Mouse (Mus musculus) heart, embryonic 10.5 days (tissue): Measurements from ENCODE around the gene Tnfsf14. TPM values are rescaled to one million over a fixed set of nuclear protein-coding genes. Genes with fewer than 3 reads are reported as not detected.

Experiments
- DNase-seq: peaks from one replicate; pipeline ENCODE4 v3.0.0-alpha.2; 2017; ENCODE audit warnings: low spot score
- H3K27ac ChIP-seq: fragments of 300-500 bp; sonication (generic); 2 replicates; pipeline ENCODE4 v1.5.1; 2016; ENCODE audit warnings: mild to moderate bottlenecking
- H3K27me3 ChIP-seq: fragments of 300-500 bp; sonication (generic); 2 replicates; pipeline ENCODE4 v1.6.1; 2016; ENCODE audit warnings: mild to moderate bottlenecking; ENCODE audit not compliant: poor library complexity, insufficient read depth, severe bottlenecking
- H3K36me3 ChIP-seq: fragments of 300-500 bp; sonication (generic); 2 replicates; pipeline ENCODE4 v1.6.1; 2016; ENCODE audit warnings: mild to moderate bottlenecking, moderate library complexity
- H3K4me1 ChIP-seq: fragments of 300-500 bp; sonication (generic); 2 replicates; pipeline ENCODE4 v1.6.1; 2016; ENCODE audit warnings: mild to moderate bottlenecking
- H3K4me3 ChIP-seq: fragments of 300-500 bp; sonication (generic); 2 replicates; pipeline ENCODE4 v1.5.1; 2016; ENCODE audit warnings: mild to moderate bottlenecking, moderate library complexity
- H3K9me3 ChIP-seq: fragments of 300-500 bp; sonication (generic); 2 replicates; pipeline ENCODE4 v1.6.1; 2016; ENCODE audit warnings: mild to moderate bottlenecking, moderate library complexity
- WGBS: fragments of 180-500 bp; shearing (Covaris S2); methylation state at CpG from one replicate; pipeline ENCODE4 v1.1.7; 2016; 5-methylcytosine and 5-hydroxymethylcytosine counted together
- polyA plus RNA-seq: library from polyadenylated mRNA; unstranded; fragments of >200 nt; fragmentation: Nextera tagmentation; extraction: Ambion mirVana; gene quantifications from 2 replicates; pipeline ENCODE4 v1.2.1, GENCODE M21; 2016

Gene Tnfsf14
- 0.27 and 0.28 TPM in 2 replicates for polyA plus RNA-seq

DNA sequence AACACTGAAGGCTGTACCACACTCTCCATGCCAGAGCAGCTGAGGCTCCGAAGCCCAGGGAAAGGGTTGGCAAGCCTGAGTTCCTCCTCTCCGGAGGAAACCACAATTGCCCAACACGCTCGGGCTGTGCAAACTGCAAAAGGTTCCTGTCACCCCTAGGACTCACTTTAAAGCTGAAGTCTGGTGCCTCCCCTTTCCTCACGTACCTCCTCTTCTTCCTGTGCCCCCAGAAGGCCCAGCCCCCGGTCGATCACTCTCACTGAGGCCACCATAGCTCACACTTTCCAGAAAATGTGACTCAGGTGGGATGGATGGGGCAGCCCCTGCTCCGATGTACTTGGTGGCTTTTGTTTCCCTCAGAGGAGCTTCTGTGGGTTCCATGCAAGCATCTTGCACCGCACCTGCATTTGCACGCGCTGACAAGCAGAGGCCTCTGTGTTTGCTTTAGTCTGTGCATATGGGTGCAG, at the start of gene Tnfsf14:
TSS of gene Tnfsf14 (minus strand) at position 137 of the 467 bp plus-strand sequence.
- Histone ChIP-seq H3K27ac (no peak within 1 kb of the TSS), H3K27me3 (no peaks in the 10 kb centered on the region), H3K4me3 (no peak within 1 kb of the TSS), H3K4me1 (no peaks in the 10 kb centered on the region), H3K9me3 (no peaks in the 10 kb centered on the region), H3K36me3 (no peaks in the 10 kb centered on the region)
- WGBS = 74% methylated on average over 11 of the region's 11 CpGs
- DNase-seq = no peak

DNA sequence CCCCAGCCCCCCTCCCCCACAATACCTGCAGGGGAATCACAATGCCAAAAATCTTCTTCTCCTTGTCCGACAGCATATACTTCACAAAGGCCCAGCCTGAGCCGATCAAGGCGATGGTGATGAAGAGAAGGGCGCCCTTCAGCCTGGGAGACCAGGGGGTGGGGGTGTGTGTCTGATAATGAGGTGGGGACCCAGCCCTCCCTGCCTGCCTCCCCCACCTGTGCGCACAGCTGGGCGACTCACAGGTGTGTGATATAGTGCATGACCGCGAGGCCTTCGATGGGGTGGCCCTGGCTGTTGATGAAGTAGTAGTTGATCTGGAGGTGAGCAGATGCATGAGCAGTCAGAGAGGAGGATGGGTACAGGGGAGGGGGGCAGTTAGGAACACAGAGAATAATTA, 43.2 kb upstream of the Tnfsf14 start:
- Histone ChIP-seq H3K4me1 (peaks cover 5% of the 10 kb centered on the region; the same call in 1 of the 2 replicates), H3K27ac (no peak overlapping the region), H3K9me3 (no peaks in the 10 kb centered on the region), H3K36me3 (peaks cover 46% of the 10 kb centered on the region), H3K4me3 (no peak overlapping the region), H3K27me3 (no peaks in the 10 kb centered on the region)
- DNase-seq = no peak
- WGBS = 89% methylated on average over 9 of the region's 9 CpGs

GRCm38 (mm10) chr17:57235803-57236202, 41.8 kb upstream of the Tnfsf14 start:
- WGBS = 86% methylated on average over 5 of the region's 5 CpGs
- no peaks in the 10 kb centered on the region for H3K27me3 ChIP-seq
- DNase-seq = no peak
- peaks cover 5% of the 10 kb centered on the region; the same call in 1 of the 2 replicates for H3K4me1 ChIP-seq
- H3K4me3 ChIP-seq = no peak overlapping the region
- H3K9me3 ChIP-seq = no peaks in the 10 kb centered on the region
- no peak overlapping the region for H3K27ac ChIP-seq
- H3K36me3 ChIP-seq = peaks cover 37% of the 10 kb centered on the region

- Histone ChIP-seq H3K9me3 (no peaks in the 10 kb centered on the region), H3K27ac (no peak overlapping the region), H3K4me3 (no peak overlapping the region), H3K27me3 (no peaks in the 10 kb centered on the region), H3K4me1 (peaks cover 5% of the 10 kb centered on the region; the same call in 1 of the 2 replicates), H3K36me3 (peaks cover 37% of the 10 kb centered on the region)
- WGBS = 78% methylated on average over 12 of the region's 12 CpGs
- DNase-seq = no peak
Observed at GRCm38 (mm10) chr17:57234254-57234928, 40.4 kb upstream of the Tnfsf14 start.

GRCm38 (mm10) chr17:57233038-57233437, 39.1 kb upstream of the Tnfsf14 start:
- H3K4me1 ChIP-seq = peaks cover 5% of the 10 kb centered on the region; the same call in 1 of the 2 replicates
- peaks cover 36% of the 10 kb centered on the region for H3K36me3 ChIP-seq
- no peaks in the 10 kb centered on the region for H3K27me3 ChIP-seq
- DNase-seq = no peak
- H3K27ac ChIP-seq = no peak overlapping the region
- no peaks in the 10 kb centered on the region for H3K9me3 ChIP-seq
- H3K4me3 ChIP-seq = no peak overlapping the region
- 50% methylated on average over 7 of the region's 7 CpGs for WGBS

DNA sequence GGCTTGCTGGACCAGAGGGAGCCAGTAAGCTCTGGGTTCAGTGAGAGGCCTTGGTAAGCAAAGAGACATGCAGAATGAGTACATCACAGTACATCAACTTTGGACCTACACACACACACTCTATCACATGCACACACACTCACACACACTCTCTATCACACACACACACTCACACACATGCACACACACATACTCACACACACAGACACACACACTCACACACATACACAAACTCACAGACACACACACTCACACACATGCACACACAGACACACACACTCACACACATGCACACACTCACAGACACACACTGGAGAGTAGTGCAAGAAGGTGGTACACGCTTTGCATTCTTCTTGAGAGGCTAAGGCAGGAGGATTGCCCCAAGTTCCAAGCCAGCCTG, 38.2 kb upstream of the Tnfsf14 start:
- H3K9me3 ChIP-seq = no peaks in the 10 kb centered on the region
- no peak for DNase-seq
- H3K27ac ChIP-seq = no peak overlapping the region
- H3K27me3 ChIP-seq = peaks cover 2% of the 10 kb centered on the region; the same call in 1 of the 2 replicates
- WGBS = 83% methylated on average over 1 of the region's 1 CpGs
- H3K4me1 ChIP-seq = peaks cover 5% of the 10 kb centered on the region; the same call in 1 of the 2 replicates
- peaks cover 27% of the 10 kb centered on the region for H3K36me3 ChIP-seq
- no peak overlapping the region for H3K4me3 ChIP-seq

DNA sequence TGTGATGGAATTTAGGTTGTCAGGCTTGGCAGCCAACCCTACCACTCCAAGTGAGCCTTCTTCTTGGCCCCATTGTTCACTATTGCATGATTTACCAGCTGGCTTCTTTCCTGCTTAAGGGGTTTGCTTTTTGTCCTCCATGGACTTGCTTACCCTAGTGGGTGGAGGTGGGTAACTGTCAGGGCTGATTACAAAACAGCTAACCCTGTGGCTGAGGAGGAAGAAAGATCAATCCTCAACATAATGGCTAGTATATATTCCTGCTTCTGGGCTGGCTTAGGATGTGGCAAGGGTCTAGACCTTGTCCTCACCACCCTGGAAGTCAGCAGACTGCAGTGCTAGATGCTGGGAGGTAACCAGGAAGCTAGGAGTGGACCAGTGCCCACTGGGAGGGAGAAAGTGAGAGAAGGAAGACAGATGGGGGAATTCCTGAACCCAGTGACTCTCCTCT, 37.4 kb upstream of the Tnfsf14 start:
- Histone ChIP-seq H3K4me1 (peaks cover 9% of the 10 kb centered on the region), H3K36me3 (peaks cover 19% of the 10 kb centered on the region), H3K27me3 (peaks cover 10% of the 10 kb centered on the region; the same call in 1 of the 2 replicates), H3K9me3 (no peaks in the 10 kb centered on the region), H3K27ac (no peak overlapping the region), H3K4me3 (no peak overlapping the region)
- no peak for DNase-seq

DNA sequence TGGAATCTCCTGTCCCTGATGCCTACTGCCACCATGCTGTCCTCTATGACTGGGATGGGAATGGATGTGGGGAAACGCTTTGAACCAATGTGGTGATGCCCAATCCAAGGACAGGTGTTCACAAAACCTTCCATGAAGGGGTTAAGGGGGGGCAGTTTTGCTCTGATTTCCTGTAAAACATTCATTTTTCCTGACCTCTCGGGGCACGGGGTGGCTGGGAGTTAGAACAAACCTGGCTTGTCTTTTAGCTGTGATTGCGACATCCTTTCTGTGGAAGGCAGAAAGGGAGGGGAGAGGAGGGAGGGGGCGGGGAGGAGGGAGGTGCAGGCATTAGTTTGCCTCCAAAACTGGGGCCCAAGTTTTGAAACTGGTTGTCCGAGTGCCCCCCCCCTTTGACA, 36.8 kb upstream of the Tnfsf14 start:
- no peak for DNase-seq
- Histone ChIP-seq H3K4me3 (no peak overlapping the region), H3K27ac (no peak overlapping the region), H3K27me3 (peaks cover 16% of the 10 kb centered on the region; the same call in 1 of the 2 replicates), H3K36me3 (peaks cover 13% of the 10 kb centered on the region), H3K9me3 (no peaks in the 10 kb centered on the region), H3K4me1 (peaks cover 12% of the 10 kb centered on the region)
- WGBS = 63% methylated on average over 6 of the region's 6 CpGs

DNA sequence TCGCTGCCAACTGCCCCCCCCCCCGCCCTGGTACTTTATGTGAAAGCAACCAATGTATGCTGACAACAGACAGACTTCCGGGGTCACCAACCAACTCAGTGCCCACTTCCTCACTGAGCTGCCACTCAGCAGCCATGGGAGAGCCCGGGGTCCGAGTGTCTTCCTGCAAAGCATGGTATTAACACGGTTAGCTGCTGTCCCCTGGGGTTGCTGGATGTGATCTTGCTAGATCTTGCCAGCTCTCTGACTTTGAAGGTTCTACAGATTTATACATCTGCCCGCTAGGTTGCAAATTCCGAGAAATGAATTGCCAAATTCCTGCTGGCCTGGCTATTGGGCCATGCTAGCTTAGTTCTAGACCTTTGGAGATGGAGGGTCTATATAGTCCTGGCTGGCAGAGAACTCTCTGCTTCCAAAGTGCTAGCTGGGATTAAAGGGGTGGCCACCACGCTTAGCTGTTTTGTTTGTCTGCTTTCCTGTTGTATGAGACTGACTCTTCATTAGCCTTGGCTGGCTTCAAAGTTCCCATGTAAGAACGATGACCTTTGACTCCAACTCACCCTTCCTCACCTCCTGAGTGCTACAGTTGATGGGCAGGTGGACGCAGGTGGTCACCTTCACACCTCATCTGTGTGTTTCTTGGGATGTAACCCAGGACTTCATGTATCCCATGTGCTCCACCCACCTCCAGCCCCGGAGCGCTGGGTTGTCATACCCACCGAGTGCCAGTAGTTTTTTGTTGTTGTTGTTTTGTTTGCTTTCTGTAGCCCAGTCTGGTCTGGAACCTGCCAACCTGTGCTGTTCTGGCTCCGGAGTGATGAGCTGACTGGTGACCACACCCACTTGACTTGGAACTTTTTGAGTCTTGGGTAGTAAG, 36.1 kb upstream of the Tnfsf14 start:
- no peaks in the 10 kb centered on the region for H3K9me3 ChIP-seq

DNA sequence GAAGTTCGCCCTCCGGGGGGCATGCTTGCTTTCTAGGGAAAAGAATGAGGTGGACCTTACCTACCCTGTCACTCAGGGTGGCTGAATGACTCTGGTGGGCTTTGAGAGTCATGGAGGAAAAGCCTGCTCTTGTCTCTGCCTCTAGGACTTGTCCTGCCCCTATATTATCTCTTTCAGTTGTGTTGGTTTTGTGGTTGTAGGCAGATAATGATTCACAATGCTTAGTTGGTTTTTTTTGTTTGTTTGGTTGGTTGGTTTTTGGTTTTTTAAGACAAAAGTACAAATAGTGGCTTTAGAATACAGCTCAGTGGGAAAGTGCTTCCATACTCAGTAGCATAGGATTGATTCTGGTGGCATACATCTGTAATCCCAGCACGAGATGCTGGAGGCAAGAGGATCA, 34.9 kb upstream of the Tnfsf14 start:
- peaks cover 34% of the 10 kb centered on the region for H3K27me3 ChIP-seq
- 71% methylated on average over 3 of the region's 3 CpGs for WGBS
- no peaks in the 10 kb centered on the region for H3K9me3 ChIP-seq
- H3K4me3 ChIP-seq = no peak overlapping the region
- no peak overlapping the region for H3K27ac ChIP-seq
- no peak for DNase-seq
- H3K4me1 ChIP-seq = peaks cover 12% of the 10 kb centered on the region
- H3K36me3 ChIP-seq = no peaks in the 10 kb centered on the region

More for the DNA sequence above, 36.1 kb upstream of the Tnfsf14 start:
- no peak for DNase-seq
- no peak overlapping the region for H3K4me3 ChIP-seq
- 75% methylated on average over 15 of the region's 15 CpGs for WGBS
- peaks cover 12% of the 10 kb centered on the region for H3K4me1 ChIP-seq
- peaks cover 6% of the 10 kb centered on the region for H3K36me3 ChIP-seq
- H3K27ac ChIP-seq = no peak overlapping the region
- peaks cover 21% of the 10 kb centered on the region for H3K27me3 ChIP-seq

DNA sequence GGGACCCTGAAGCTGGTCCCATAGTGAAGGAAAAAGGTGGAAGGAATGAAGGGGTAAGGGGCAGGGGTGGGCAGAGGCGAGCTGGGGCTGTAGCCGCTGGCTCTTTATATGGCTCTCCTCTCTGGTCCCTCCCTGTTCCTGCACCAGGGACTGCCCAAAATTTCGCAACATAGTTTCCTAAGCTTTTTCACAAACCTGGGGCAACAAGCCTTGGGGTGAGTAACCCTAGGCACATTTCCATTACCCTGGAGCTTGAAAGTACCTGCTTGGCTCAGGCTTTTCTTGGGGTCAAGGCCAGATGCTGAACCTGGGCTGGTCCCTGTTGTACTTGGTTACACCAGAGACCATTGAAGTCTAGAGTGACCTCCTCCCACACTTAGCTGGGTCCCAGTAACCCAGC, 34.0 kb upstream of the Tnfsf14 start, which contains the start of gene C3:
TSS of gene C3 (minus strand) at position 123 of the 400 bp plus-strand sequence.
- WGBS = 82% methylated on average over 3 of the region's 3 CpGs
- no peak within 1 kb of the TSS for H3K4me3 ChIP-seq
- H3K9me3 ChIP-seq = no peaks in the 10 kb centered on the region
- no peaks in the 10 kb centered on the region for H3K36me3 ChIP-seq
- peaks cover 42% of the 10 kb centered on the region for H3K27me3 ChIP-seq
- H3K27ac ChIP-seq = no peak within 1 kb of the TSS
- peaks cover 10% of the 10 kb centered on the region for H3K4me1 ChIP-seq
- no peak for DNase-seq

DNA sequence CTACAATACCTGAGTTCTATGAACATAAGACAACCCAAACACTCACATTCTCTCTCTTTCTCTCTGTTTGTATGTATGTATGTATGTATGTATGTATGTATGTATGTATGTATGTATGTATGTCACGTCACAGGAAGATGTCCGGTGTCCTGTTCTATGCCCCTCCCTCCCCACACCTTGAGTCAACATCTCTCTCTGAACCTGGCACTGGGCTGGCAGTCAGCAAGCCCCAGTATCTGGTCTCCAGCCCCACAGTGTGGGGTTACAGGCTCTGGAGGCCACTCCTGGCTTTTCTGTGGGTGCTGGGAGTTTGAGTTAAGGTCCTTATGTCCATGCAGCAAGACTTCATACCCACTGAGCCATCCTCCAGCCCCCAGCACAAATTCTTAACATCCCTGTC, 33.5 kb upstream of the Tnfsf14 start:
- peaks cover 47% of the 10 kb centered on the region for H3K27me3 ChIP-seq
- H3K4me3 ChIP-seq = no peak overlapping the region
- H3K36me3 ChIP-seq = no peaks in the 10 kb centered on the region
- WGBS = 90% methylated on average over 2 of the region's 2 CpGs
- DNase-seq = no peak
- H3K9me3 ChIP-seq = no peaks in the 10 kb centered on the region
- H3K4me1 ChIP-seq = peaks cover 7% of the 10 kb centered on the region
- H3K27ac ChIP-seq = no peak overlapping the region

GRCm38 (mm10) chr17:57223313-57223712, 29.3 kb upstream of the Tnfsf14 start:
- DNase-seq = no peak
- Histone ChIP-seq H3K27me3 (peaks cover 52% of the 10 kb centered on the region), H3K27ac (no peak overlapping the region), H3K4me3 (no peak overlapping the region), H3K36me3 (no peaks in the 10 kb centered on the region), H3K9me3 (no peaks in the 10 kb centered on the region), H3K4me1 (peaks cover 7% of the 10 kb centered on the region)
- WGBS = 66% methylated on average over 9 of the region's 9 CpGs
